8 mouse cellular contexts compared by ENCODE assay signal in genomic region chr12:85280845-85281651, GRCm38 (mm10). TPM values are rescaled to one million over a fixed set of nuclear protein-coding genes. Genes with fewer than 3 reads are reported as not detected.
DNase-seq lines count a peak whose midpoint lies in the region; ATAC-seq and TF ChIP-seq lines count a peak whose summit lies in the region.

No protein-coding gene starts in this region.

- peak overlapping the region; percentile 87 for H3K4me2 ChIP-seq in liver, embryonic 13.5 days

- peak overlapping the region; percentile 99 for H3K27ac ChIP-seq in testis, adult 2 months (ENCODE audit: control insufficient read depth, insufficient read depth, low read depth, low read length)
- H3K27ac ChIP-seq in liver, embryonic 13.5 days, result peak overlapping the region; percentile 96

- H3K27me3 ChIP-seq in testis, adult 2 months (ENCODE audit: control insufficient read depth, insufficient read depth, low read length), result no peaks in the 10 kb centered on the region
- no peaks in the 10 kb centered on the region for H3K27me3 ChIP-seq in liver, embryonic 13.5 days

- ATAC-seq in liver, embryonic 13.5 days (ENCODE audit: low read depth), result peak; percentile 21
- no peak for ATAC-seq in activated CD4-positive, CD25-positive, alpha-beta regulatory T cell, adult 4 months

- no peaks in the 10 kb centered on the region for H3K36me3 ChIP-seq in testis, adult 2 months (ENCODE audit: control insufficient read depth, insufficient read depth, low read length)
- H3K36me3 ChIP-seq in liver, embryonic 13.5 days, result peaks cover 7% of the 10 kb centered on the region; the same call in 1 of the 2 replicates

- H3K4me1 ChIP-seq in testis, adult 2 months (ENCODE audit: control insufficient read depth, insufficient read depth, low read length), result no peaks in the 10 kb centered on the region
- peaks cover 32% of the 10 kb centered on the region for H3K4me1 ChIP-seq in liver, embryonic 13.5 days (replicated peaks)

- no peak for TF ChIP-seq POLR2A in testis, adult 2 months (IDR thresholded peaks at IDR 0.05; ENCODE audit: control insufficient read depth, low read depth, low read length)

- peak; percentile 34 for DNase-seq in cerebellum, adult 9-11 months
- DNase-seq in cerebellum, adult 11 months, result no peak
- DNase-seq in testis, postnatal 14 days (ENCODE audit: low spot score), result no peak
- DNase-seq in liver, embryonic 13.5 days, result peak; percentile 39
- DNase-seq in ovary, adult 18-20 months (ENCODE audit: low spot score), result no peak
- DNase-seq in thymus, postnatal 10 days (ENCODE audit: low spot score in 2 of 2), result no peak

- TF ChIP-seq CTCF in testis, adult 2 months (IDR thresholded peaks at IDR 0.05; ENCODE audit: control insufficient read depth, insufficient read depth, insufficient replicate concordance, low read depth, low read length), result no peak

- 30% methylated on average over 12 of the region's 12 CpGs for WGBS in liver, embryonic 13.5 days (ENCODE audit: insufficient replicate concordance)

- H3K9me3 ChIP-seq in liver, embryonic 13.5 days (replicated peaks), result no peaks in the 10 kb centered on the region

- peak overlapping the region; percentile 99; the same call in 1 of the 2 replicates for H3K4me3 ChIP-seq in testis, adult 2 months (ENCODE audit: control insufficient read depth, low read depth, low read length)
- H3K4me3 ChIP-seq in liver, embryonic 13.5 days (replicated peaks), result peak overlapping the region; percentile 87; the same call in 1 of the 2 replicates

- 0 out of 2 replicates have a peak overlapping the region, but pooled peaks have one; percentile 93 for H3K9ac ChIP-seq in liver, embryonic 13.5 days

RNA-seq across cellular contexts. Expression of gene Acyp1, which starts 7.2 kb away (rescaled TPM):
- polyA plus RNA-seq in testis, adult 2 months (2012; rRNA removed), result 187 and 199 TPM in 2 replicates
- 66.3 and 71.4 TPM in 2 replicates for polyA plus RNA-seq in liver, embryonic 13.5 days (2015; fragmentation: Nextera tagmentation; extraction: Ambion mirVana)
- polyA plus RNA-seq in activated CD4-positive, CD25-positive, alpha-beta regulatory T cell, adult 4 months (2017; shearing (Covaris generic)), result 10 to 100 TPM; 47.4 to 52.5 TPM

RNA-seq across cellular contexts. Expression of gene Zc2hc1c, which starts 7.3 kb away (rescaled TPM):
- 11.6 and 13.7 TPM in 2 replicates for polyA plus RNA-seq in testis, adult 2 months (2012; rRNA removed)
- 0.12 and 0.14 TPM in 2 replicates for polyA plus RNA-seq in liver, embryonic 13.5 days (2015; fragmentation: Nextera tagmentation; extraction: Ambion mirVana)
- under 1 TPM; 0.21 to 0.27 TPM for polyA plus RNA-seq in activated CD4-positive, CD25-positive, alpha-beta regulatory T cell, adult 4 months (2017; shearing (Covaris generic))

RNA-seq across cellular contexts. Expression of gene Mlh3, which starts 10.6 kb away (rescaled TPM):
- polyA plus RNA-seq in testis, adult 2 months (2012; rRNA removed), result 11.1 and 13.1 TPM in 2 replicates
- 2.8 and 3.0 TPM in 2 replicates for polyA plus RNA-seq in liver, embryonic 13.5 days (2015; fragmentation: Nextera tagmentation; extraction: Ambion mirVana)
- polyA plus RNA-seq in activated CD4-positive, CD25-positive, alpha-beta regulatory T cell, adult 4 months (2017; shearing (Covaris generic)), result 10 to 100 TPM in 1 of 2 experiments, 1 to 10 TPM in 1; 10.0 to 10.4 TPM

RNA-seq across cellular contexts. Expression of gene Nek9, which starts 58.1 kb away (rescaled TPM):
- 18.2 and 20.3 TPM in 2 replicates for polyA plus RNA-seq in testis, adult 2 months (2012; rRNA removed)
- polyA plus RNA-seq in liver, embryonic 13.5 days (2015; fragmentation: Nextera tagmentation; extraction: Ambion mirVana), result 5.0 and 6.1 TPM in 2 replicates
- 10 to 100 TPM; 12.2 to 12.4 TPM for polyA plus RNA-seq in activated CD4-positive, CD25-positive, alpha-beta regulatory T cell, adult 4 months (2017; shearing (Covaris generic))

Comparison
In these comparisons a context has a peak if more than half of its experiments do, and no peak if none do; other contexts are left out.
1. DNase-seq: peak in cerebellum, adult 9-11 months (single experiment) and liver, embryonic 13.5 days (single experiment); none in cerebellum, adult 11 months (single experiment), testis, postnatal 14 days (single experiment), ovary, adult 18-20 months (single experiment) and thymus, postnatal 10 days (0 of 2).